Mouse (Mus musculus) lung, adult 2 months (tissue): ENCODE results near the gene Pif1. TPM values are rescaled to one million over a fixed set of nuclear protein-coding genes. Genes with fewer than 3 reads are reported as not detected.

Experiments used
- DNase-seq: peaks from one replicate; pipeline ENCODE4 v3.0.0; 2022
- H3K4me1 ChIP-seq: fragments of 200-500 bp; 2 replicates; pipeline ENCODE4 v1.6.1; 2011; ENCODE audit warnings: low read length; ENCODE audit not compliant: control insufficient read depth, insufficient read depth
- H3K4me3 ChIP-seq: fragments of 200-500 bp; replicated peaks from 2 replicates; pipeline ENCODE3; 2011; ENCODE audit warnings: low read depth, mild to moderate bottlenecking, control low read depth, low read length; ENCODE audit errors: extremely low read depth
- CTCF ChIP-seq: fragments of 200-500 bp; IDR thresholded peaks from 2 replicates; pipeline ENCODE4 v1.5.1; 2011; ENCODE audit warnings: mild to moderate bottlenecking, low read length, control low read depth; ENCODE audit not compliant: insufficient read depth
- POLR2A ChIP-seq: fragments of 200-500 bp; IDR thresholded peaks from 2 replicates; pipeline ENCODE4 v1.6.1; 2011; ENCODE audit warnings: low read depth, mild to moderate bottlenecking, control low read depth, low read length, borderline replicate concordance; ENCODE audit errors: extremely low read depth
- WGBS: fragments of 180-500 bp; shearing (Covaris S2); methylation state at CpG from one replicate; pipeline ENCODE4 v1.1.7; 2018; 5-methylcytosine and 5-hydroxymethylcytosine counted together
- polyA plus RNA-seq: library from polyadenylated mRNA; depleted of rRNA; stranded (reverse); fragments of >200 nt; gene quantifications from 2 replicates; pipeline ENCODE4 v1.2.3, GENCODE M21; 2012

Gene Pif1
- polyA plus RNA-seq, 1 experiment = 1.0 TPM

GRCm38 (mm10) chr9:65575393-65576196, 11.4 kb upstream of the Pif1 start:
- Histone ChIP-seq H3K4me1 (peaks cover 7% of the 10 kb centered on the region; the same call in 1 of the 2 replicates), H3K4me3 (no peak overlapping the region)
- 44% methylated on average over 8 of the region's 8 CpGs for WGBS
- no peak for DNase-seq
- TF ChIP-seq POLR2A (no peak), CTCF (no peak)

- peaks cover 7% of the 10 kb centered on the region; the same call in 1 of the 2 replicates for H3K4me1 ChIP-seq
- no peak for DNase-seq
- 46% methylated on average over 7 of the region's 7 CpGs for WGBS
- TF ChIP-seq CTCF (no peak), POLR2A (no peak)
- no peak overlapping the region for H3K4me3 ChIP-seq
These were observed 10.0 kb upstream of the Pif1 start for GRCm38 (mm10) chr9:65576861-65577510.

- TF ChIP-seq POLR2A (no peak), CTCF (no peak)
These were observed 9.3 kb upstream of the Pif1 start for GRCm38 (mm10) chr9:65577511-65578196.

GRCm38 (mm10) chr9:65578801-65579249, 8.1 kb upstream of the Pif1 start:
- DNase-seq = peak; percentile 37
- WGBS = 23% methylated on average over 9 of the region's 9 CpGs
- H3K4me3 ChIP-seq = peak overlapping the region; percentile 78
- H3K4me1 ChIP-seq = peaks cover 7% of the 10 kb centered on the region; the same call in 1 of the 2 replicates
- TF ChIP-seq POLR2A (0 out of 2 replicates have a peak, but pooled peaks have one; percentile 18), CTCF (no peak)

More at GRCm38 (mm10) chr9:65577511-65578196, 9.3 kb upstream of the Pif1 start:
- H3K4me1 ChIP-seq = peaks cover 7% of the 10 kb centered on the region; the same call in 1 of the 2 replicates
- 85% methylated on average over 4 of the region's 4 CpGs for WGBS
- H3K4me3 ChIP-seq = no peak overlapping the region
- no peak for DNase-seq

GRCm38 (mm10) chr9:65579781-65580371, 7.1 kb upstream of the Pif1 start, which contains the start of gene Plekho2:
Plekho2 (minus strand) TSS chr9:65580040.
- peak; percentile 84 for DNase-seq
- H3K4me1 ChIP-seq = peaks cover 7% of the 10 kb centered on the region; the same call in 1 of the 2 replicates
- TF ChIP-seq CTCF = no peak
- TF ChIP-seq POLR2A = peak; percentile 85
- H3K4me3 ChIP-seq = peak within 1 kb of the TSS; percentile 78
- WGBS = 2% methylated on average over 45 of the region's 45 CpGs

GRCm38 (mm10) chr9:65580401-65581256, 6.3 kb upstream of the Pif1 start:
- 0 out of 2 replicates have a peak, but pooled peaks cover 3% of the 10 kb centered on the region for H3K4me1 ChIP-seq

GRCm38 (mm10) chr9:65583045-65583444, 3.9 kb upstream of the Pif1 start:
- 20% methylated on average over 8 of the region's 8 CpGs for WGBS
- TF ChIP-seq CTCF (no peak), POLR2A (no peak)
- H3K4me1 ChIP-seq = peaks cover 8% of the 10 kb centered on the region
- no peak overlapping the region for H3K4me3 ChIP-seq
- DNase-seq = no peak

More at GRCm38 (mm10) chr9:65580401-65581256, 6.3 kb upstream of the Pif1 start:
- peak overlapping the region; percentile 59 for H3K4me3 ChIP-seq
- WGBS = 3% methylated on average over 24 of the region's 29 CpGs
- TF ChIP-seq CTCF (peak; percentile 95), POLR2A (peak; percentile 59; the same call in 1 of the 2 replicates)
- peak; percentile 71 for DNase-seq

- TF ChIP-seq POLR2A (no peak), CTCF (no peak)
- 2% methylated on average over 6 of the region's 6 CpGs for WGBS
- H3K4me1 ChIP-seq = peaks cover 8% of the 10 kb centered on the region
- H3K4me3 ChIP-seq = peak overlapping the region; percentile 57
- DNase-seq = no peak
These were observed 261 bp downstream of the Pif1 start for GRCm38 (mm10) chr9:65587270-65587572.
